Mouse (Mus musculus): ENCODE data around the gene Rab4b.
A peak's percentile ranks its signal among the peaks of the same experiment; 100 is the strongest.

The Rab4b gene

DNA sequence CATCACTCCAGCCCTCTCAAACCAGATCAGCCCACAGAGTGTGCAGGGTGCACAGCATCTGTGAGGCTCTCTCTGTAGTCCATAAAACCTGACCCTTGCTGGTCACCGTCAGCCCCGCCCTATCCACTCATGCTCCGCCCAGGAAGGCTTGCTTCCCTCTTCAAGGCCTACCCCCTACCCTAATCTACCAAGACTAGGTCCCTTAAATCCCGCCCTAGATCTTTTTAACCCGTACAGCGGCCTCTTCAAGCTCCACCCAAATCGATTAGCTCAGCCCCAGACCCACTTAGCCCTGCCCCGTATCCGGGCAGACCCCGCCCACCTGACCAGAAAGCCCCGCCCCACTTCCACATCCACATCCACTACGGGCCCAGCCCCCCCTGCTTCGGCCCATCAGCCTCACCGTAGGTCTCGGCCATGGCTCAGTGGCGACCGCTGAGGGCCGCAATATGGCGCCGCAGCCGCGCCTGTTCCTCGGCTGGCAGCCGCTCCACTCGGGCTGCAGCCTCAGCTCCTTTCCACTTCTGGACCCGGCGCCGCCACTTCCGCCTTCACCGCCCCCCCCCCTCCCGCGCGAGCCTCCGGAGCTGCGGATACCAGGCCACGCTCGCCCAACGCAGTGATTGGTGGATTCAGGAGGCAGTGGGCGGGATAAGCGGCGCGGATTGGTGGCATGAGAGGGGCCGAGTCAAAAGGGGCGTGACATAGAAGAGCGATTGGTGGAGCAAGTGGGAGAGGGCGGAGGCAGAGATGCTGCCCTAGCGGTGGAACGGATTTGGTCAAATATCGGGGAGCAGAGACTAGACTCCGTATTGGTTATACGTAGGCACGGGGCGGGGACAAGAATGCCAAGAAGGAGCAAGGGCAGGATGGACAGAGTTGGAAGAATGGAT lies at the start of gene Rab4b:
Gene Rab4b (minus strand): TSS at position 573 of the 893 bp plus-strand sequence.
- peak; percentile 99 to 100 for DNase-seq (ENCODE audit: low spot score in 2 of 2)

DNA sequence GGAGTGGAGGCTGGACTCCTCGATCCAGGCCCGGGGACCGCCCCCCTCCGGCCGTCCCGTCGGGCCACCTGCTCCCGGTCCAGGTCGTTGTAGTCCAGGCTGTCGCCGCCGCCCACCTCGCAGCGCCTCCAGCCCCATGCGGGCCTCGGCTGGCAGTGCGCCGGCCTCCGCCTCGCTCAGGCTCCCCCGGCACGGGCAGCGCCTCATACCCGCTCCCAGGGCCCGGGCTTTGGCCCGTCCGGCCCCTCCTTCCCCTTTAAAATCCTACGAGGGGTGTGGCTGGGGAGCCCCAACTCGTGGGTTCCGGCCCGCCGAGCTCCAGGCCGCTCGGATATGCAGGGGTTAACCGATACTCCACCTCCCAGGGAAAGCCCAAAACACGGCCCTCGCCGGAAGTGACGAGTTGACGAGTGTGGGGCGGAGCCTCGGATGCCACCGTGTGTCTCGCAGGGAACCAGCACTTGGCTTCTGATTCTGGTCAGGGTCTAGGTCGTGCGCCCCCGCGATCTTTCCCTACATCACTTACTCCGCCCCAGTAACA lies 49.7 kb upstream of the Rab4b start, which contains the start of gene Itpkc:
Gene Itpkc (minus strand): TSS at position 381 of the 541 bp plus-strand sequence.
- DNase-seq (ENCODE audit: low spot score in 2 of 2): peak; percentile 91 to 93

DNA sequence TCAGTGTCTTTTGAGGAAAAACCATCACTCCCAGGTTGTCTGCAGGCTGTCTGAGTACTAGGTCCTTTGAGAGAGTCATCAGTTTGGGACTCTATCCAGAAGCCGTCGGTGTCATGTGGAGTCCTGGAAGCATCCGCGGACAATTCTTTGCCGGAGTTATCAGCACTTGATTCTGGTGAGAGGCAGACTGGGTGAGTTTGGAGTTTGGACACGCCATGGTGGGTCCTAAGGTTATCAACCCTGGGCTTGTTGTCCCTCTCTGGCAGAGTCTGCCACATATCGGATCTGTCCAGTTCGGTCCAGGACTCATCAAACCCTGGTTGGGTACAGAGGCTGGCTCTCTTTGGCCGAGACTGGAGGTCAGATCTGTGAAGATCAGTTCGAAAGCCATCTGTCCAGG lies 49.0 kb upstream of the Rab4b start:
- no peak for DNase-seq (ENCODE audit: low spot score in 2 of 2)

DNA sequence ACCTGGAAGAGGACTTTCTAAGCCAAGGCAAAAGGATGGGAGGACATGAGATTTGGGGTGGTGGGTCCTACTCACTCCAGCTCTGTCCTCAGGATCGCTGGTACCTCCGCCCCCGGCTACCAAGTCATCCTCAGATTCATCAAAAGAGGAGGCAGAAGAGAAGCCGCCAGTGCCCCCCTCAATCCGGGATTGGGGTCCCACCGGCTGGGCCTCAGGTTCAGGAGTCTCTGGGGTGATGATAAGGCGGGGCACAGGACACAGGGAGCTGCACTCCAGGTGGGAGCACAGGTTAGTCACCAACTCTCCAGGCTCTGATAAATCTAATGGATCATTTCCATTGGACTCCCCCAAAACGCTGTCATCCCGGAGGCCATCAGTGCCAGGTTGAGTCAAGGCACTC lies 48.6 kb upstream of the Rab4b start:
- DNase-seq (ENCODE audit: low spot score in 2 of 2): no peak

DNA sequence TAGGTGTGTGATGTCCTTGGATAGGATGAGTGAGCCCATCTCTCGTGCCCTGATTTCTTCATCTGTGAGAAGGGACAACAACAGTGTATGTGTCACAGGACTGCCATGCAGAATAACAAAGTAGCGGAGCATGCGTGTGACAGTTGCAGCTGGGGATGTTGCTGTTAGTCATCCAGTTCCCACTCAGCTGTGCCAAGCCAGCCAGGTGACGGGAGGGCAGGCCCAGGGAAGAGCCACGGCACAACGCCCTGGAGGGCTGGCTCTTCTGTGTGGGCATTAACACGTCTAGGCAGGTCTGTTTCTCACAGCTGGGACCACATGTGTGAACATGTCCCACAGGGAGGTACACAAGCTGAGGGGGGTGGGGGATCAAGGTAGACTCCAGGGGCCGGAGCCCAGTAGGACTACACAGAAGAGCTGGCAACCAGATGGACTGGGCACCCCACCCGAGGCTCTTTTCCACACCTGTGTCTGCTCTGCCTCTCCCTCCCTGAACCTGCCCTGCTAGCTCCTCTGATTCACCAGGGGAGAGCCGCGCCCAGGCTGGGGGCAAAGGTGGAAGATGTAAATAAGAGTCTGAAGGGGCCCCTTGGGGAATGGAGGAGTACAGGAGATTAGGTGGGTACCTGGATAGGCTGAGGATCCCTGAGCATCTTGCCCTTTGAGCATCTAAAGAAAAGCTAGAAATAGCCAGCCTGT lies 46.3 kb upstream of the Rab4b start:
- DNase-seq (ENCODE audit: low spot score in 2 of 2): peak; percentile 26 to 34

DNA sequence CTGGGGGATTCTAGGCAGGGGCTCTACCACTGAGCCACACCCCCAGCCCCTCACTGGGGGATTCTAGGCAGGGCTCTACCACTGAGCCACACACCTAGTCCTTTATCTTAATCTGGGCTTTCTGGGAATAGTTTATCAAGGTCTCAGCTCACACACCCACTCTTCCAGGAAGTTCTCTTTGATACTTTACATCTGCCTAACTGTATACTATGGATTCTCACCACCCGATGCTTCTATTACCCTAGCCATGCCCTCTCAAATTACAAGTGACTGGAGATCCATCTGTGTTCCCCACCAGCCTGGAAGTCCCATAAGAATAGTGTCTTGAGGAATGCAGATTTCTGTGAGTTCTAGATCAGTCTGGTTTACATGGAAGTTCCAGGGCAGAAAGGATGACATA lies 43.8 kb upstream of the Rab4b start:
- no peak for DNase-seq (ENCODE audit: low spot score in 2 of 2)

DNA sequence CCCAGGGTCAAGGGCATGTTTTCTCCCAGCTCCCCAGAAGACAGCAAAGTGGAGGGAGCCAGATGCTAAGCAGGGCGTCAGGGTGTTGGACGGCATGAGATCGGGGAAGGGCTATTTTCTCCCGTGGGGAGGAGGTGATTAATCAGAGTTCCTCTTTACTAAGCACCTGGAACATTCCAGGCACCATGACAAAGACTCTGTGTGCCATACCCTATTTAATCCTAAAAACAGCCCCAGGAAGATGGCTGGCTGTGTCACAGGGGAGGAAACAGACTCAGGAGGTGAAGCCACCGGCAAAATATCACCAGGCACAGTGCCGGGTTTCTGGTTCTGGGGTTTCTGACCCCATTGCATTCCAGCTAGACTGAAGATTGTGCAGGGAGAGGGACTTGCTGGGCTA lies 43.2 kb upstream of the Rab4b start:
- DNase-seq (ENCODE audit: low spot score in 2 of 2): no peak

DNA sequence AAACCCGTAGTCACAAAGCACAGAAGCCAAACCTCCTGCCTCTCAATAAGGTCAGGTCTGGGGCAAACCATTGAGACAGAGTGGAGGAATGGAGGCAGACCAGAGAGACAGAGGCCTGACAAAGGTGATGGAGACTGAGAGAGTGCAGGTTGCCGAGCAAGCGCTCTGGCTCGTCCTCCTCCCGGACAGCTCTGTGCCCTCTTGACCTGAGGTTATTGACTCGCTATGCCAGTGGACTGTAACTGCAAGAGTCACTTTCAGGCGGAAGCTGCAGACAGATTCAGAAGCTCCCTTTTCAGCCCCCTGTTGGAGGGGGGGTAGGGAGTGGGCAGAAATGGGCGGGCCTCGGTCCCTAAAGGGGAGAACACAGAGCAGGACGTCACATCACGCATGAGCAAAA lies 41.2 kb upstream of the Rab4b start:
- no peak for DNase-seq (ENCODE audit: low spot score in 2 of 2)

DNA sequence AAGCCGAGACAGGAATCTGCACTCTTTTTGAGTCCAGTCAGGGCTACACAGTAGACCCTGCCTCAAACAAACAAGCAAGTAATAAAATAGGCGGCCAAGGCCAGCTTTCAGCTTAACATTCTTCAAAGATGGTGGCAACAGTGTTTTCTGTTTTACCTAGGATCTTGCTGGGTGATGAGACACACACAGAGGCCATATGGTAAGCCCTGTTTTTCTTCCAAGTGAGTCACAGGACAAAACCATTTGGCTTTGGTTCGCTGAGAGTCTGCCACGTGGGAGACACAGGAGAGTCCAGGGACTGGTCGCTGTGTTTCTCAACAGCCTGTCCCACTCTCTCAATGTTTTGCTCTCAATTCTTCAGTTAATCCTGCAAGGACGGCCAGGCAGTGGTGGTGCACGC lies 39.9 kb upstream of the Rab4b start:
- no peak for DNase-seq (ENCODE audit: low spot score in 2 of 2)

DNA sequence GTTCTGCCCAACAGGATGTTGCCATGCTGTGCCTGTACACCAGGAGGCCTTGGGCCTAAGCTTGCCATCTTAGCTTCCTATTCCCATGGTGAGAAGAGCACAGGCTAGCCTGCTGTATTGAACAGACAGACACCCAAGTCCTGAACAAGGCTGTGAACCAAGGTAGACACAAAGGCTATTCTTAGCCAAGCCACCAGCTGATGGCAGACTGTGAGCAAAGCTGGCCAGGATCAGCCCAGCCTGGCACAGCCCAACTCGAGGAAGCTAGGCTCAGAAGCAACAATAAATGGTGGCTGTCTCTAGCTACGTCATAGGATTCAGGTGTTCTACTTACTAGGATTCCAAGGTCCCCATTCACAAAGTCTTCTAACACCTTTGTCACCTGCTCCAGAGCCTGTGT lies 33.9 kb upstream of the Rab4b start:
- DNase-seq (ENCODE audit: low spot score in 2 of 2): no peak

DNA sequence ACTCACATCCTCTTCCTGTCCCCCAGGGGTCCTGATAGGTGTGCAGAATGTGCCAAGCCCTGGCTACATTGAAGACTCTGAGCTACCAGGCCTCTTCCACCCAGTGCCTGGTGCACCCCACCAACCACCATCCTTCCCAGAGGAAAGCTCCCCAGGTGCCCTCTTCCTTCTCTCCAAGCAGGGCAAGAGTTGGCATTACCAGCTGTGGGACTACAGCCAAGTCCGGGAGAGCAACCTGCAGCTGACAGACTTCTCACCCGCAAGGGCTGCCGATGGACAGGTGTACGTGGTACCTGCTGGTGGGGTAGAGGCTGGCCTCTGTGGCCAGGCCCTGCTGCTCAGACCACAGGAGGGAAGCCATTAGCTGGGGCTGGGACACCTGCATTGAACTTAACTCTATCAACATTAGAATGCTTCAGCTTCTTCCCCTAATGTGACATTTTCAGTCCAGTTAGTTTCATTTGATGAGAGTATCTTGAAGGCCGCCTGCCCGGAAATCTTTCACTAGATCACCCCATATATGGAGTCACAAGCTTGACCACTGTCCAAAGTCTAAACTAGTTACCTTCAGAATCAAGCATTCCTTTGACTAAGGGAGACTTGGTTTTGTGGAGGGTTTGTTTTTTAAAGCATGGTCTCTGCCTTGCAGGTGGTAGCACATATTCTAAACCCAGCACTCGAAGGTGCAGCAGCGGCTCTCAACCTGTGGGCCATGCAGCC lies 25.2 kb upstream of the Rab4b start:
- DNase-seq (ENCODE audit: low spot score in 2 of 2): no peak

DNA sequence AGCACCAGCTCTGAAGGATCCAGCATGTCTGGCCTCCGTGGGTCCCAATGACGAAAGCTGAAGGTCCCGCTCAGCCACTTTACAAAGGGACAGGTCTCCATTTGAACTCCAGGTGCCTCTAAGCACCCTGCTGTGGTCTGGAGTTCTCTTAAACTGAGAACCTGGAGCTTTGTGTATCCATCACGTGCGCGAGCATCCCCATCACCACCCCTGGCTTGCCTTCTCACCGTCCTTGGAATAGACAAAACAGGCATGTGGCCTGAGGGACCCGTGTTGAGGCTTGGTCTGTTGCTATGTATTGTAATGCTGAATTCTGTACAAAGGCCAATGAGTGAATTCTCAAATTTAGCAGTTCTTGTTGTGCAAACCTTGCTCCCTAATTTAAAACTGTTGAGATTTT lies 20.1 kb upstream of the Rab4b start:
- no peak for DNase-seq (ENCODE audit: low spot score in 2 of 2)

DNA sequence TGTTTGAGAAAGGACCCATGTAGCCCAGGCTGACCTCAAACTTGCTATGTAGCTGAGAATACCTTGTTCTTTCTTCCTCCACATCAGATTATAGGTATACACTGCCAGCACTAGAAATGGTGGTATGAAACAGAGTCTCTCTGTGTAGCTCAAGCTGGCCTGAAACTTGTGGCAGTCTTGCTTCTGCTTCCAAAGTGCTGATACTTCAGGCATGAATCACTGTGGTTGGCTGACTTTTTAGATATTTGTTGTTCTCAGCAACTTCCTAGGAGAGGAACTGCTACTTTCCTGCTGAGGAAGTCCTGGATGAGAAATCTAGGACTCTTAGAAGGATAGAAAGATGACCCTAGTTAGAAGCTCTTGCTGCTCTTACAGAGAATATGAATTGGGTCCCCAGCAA lies 19.7 kb upstream of the Rab4b start:
- peak in 1 of 2 experiments; percentile 33 for DNase-seq (ENCODE audit: low spot score in 2 of 2)

DNA sequence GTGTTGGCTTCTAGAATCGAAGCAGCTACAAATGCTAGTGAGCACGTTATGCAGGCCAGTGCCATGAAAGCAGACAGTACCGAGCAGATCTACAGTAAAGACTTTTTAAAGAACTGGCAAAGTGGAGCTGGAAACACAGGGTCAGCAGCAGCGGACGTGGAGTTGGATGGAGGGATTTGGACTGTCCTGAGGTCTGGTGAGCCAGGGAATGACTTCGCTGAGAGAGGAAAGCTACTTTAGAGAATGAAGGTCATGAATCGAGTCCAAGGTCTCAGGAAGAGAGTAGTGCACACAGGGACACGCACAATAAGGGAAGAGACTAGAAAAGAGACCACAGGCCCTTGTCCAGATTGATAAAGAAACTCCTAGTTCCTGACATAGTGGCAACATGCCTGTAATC lies 18.9 kb upstream of the Rab4b start:
- DNase-seq (ENCODE audit: low spot score in 2 of 2): no peak

DNA sequence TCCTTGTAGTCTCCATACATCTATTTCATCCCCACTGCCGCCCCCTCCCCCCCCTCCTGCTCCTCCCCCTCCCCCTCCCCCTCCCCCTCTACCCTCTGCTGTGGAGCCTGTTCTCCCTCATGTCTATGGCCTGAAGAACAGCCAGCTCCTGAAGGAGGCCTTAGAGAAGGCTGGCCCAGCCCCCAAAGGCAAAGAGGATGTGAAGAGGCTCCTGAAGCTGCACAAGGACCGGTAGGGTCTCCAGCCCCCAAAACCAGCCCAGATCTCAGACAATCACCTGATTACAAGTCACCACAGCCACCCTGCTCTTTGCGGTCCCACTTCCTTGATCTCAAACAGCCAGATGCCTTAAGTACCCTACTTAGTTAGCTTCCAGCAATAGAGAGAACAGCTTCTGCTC lies 18.4 kb upstream of the Rab4b start:
- DNase-seq (ENCODE audit: low spot score in 2 of 2): no peak

DNA sequence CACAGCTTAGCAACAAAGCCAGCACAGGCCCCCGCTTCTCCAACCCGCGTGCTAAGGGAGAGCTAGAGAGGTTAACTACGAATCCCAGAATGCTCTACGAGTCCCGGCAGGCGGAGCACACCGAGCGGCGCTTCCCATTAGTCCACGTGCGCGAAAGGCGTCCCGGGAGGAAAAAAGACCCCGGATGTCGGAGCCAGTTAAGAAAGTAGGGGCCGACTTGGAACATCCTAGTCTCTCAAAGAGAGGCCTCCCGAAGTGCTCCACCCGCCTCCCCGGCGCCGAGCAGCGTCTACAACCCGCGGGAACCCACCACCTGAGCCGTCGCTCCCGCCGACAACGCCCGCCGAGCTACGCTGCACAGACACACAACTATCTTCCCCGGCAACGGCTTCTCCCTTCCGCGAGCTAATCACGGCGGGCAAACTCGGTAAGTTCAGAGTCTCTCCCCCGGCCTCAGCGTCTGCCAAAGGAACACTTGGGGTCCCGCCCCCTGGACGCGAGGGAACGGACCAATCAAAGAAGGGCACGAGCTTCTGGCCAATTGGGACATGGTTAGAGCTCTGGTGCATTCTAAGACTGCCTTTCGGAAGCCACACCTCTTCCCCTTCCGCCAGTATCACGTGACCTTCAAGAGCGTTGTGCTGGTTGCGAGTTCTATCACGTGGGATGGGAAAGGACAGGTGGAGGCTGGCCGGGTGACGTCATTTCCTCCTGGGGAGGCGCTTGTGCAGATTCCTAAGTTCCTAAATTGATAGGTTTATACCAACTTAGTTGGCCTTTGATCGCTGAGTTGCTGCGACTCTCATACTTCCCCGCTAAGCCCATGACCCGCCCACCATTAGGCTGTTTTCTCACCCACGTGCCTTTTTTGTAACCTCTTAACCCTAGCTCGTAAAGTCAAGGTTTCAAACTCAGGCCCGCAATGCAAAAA lies 17.2 kb upstream of the Rab4b start, which contains the start of the genes BC024978 and Snrpa:
Gene BC024978 (plus strand): TSS at position 101 of the 931 bp plus-strand sequence.
Gene Snrpa (minus strand): TSS at position 591 of the 931 bp plus-strand sequence.
- peak; percentile 99 to 100 for DNase-seq (ENCODE audit: low spot score in 2 of 2)

DNA sequence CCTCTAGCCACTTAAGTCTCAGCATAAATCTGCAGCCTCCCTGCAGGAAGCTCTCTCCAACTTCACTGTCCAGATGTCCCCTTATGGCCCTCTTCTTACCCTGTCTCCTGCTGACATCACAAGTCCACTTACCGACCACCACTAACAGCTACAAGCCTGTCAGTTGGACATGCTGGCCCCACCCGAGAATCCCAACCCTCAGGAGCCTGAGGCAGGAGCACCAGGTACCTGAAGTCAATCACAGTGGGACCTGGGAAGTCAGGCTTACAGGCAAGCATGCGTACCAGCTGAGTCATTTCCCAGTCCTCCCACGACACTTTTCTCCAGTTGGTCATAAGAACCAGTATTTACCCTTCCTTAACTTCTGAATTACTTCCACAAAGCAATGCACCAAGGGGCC lies 15.0 kb upstream of the Rab4b start:
- DNase-seq (ENCODE audit: low spot score in 2 of 2): no peak

DNA sequence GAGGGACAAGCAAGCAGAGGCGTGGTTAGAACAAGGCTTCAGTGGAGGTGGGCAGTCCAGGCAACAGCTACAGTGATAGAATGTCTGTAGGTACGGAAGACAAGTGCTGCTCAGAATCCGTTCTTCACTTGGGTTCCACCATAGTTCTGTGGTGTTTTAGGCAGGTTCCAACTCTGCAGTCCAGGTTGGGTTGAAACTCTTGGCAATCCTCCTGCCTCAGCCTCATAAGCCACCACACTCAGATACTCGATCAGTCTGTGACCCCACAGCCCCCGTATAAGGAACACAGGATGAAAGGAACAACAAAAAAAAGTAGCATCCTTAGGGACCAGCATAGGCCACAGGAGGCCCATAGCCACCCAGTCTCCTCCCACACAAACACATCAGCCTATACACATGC lies 13.7 kb upstream of the Rab4b start:
- DNase-seq (ENCODE audit: low spot score in 2 of 2): no peak

DNA sequence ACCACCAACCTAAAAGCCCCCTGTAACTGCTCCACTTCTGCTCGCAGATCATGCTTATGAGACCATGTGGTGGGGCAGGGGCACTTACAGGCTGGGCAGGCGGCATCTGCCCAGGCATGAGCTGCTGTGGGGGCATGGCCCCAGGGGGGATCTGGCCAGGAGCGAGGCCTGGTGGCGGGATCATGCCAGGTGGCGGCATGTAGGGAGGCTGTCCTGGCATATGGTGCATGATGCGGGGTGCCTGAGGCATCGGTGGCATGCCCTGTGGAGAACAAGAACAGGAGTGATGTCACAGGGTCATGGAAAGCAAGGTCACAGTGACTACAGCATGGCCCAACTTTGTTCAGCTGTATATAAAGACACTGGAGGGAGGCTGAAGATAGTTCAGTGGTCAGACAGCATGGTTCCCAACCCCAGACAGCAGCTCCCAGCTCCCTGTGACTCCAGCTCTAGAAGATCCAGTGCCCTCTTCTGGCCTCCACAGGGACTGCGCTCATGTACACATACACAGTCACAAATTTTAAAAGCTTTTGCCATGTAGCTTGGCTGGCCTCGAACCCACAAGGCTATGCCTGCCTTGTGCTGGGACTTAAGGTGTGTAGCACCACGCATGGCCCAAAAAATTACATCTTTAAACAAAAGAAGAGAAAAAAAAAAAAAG lies 10.7 kb upstream of the Rab4b start:
- DNase-seq (ENCODE audit: low spot score in 2 of 2): no peak

DNA sequence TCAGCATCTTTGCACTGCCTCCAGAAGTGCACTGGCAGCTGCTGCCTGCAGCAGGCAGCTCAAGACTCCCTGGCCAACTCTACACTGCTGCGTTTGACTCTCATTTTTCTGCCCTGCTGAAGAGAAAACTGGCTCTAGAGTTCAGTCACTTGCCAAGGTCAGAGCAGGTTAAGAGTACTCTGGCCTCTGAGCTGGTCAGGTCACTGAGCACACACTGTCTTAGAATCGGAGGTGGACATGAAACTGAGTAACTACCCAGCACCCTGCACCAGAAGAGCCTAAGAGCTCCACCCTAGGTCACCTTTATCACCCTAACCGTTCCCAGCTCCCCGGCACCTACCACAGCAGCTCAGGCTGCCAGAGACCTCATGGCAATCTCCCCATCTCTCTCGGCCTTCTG lies 7.3 kb upstream of the Rab4b start:
- no peak for DNase-seq (ENCODE audit: low spot score in 2 of 2)
